Mouse (Mus musculus): ENCODE measurements around the gene Ier2. TPM values are rescaled to one million over a fixed set of nuclear protein-coding genes. Genes with fewer than 3 reads are reported as not detected.
A peak's percentile ranks its signal among the peaks of the same experiment; 100 is the strongest.

Ier2 gene
- polyA plus RNA-seq, 1 experiment from 2014 or later: 16.0 TPM

GRCm38 (mm10) chr8:84654597-84654996, 8.1 kb downstream of the Ier2 start:
- ATAC-seq (ENCODE audit: low FRiP score, low TSS enrichment): no peak
- no peaks in the 10 kb centered on the region for H3K9me3 ChIP-seq (ENCODE audit: control insufficient read depth, low read length)

DNA sequence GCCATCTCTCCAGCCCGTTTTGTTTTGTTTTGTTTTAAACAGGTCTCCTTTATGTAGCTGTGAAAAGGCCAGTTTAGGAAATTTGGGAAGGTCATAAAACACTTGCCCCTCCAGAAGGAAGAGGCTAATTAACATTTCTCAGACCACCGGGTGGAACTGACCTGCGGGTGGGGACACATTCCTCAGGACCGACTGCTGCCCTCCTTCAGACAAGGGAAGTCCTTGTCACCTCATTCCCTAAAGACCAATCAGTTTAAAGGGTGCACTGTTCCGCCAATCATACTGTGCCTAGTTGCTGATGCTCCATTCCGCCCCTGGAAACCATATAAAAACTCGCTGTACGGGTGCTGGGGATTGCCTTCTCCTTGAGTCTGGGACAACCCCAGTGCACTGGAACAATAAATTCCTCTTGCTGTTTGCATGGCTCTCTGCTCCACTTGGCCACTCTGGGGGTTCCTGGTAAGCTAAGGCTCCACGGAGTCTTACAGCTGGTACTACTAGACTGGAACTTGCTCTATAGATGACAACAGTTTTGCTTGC, 9.5 kb downstream of the Ier2 start:
- no peak for ATAC-seq (ENCODE audit: low FRiP score, low TSS enrichment)
- Histone ChIP-seq H3K4me3 (replicated peaks; ENCODE audit: low read depth, low read length) (no peak overlapping the region), H3K9ac (replicated peaks; ENCODE audit: low read length) (no peak overlapping the region), H3K27ac (replicated peaks; ENCODE audit: low read depth, low read length) (no peak overlapping the region), H3K27me3 (ENCODE audit: control insufficient read depth, insufficient read depth, low read length) (no peaks in the 10 kb centered on the region), H3K4me1 (ENCODE audit: control insufficient read depth, insufficient read depth, low read length) (peaks cover 20% of the 10 kb centered on the region), H3K4me2 (ENCODE audit: low read length) (no peak overlapping the region), H3K36me3 (ENCODE audit: control insufficient read depth, insufficient read depth, low read length) (no peaks in the 10 kb centered on the region), H3K9me3 (ENCODE audit: control insufficient read depth, low read length) (no peaks in the 10 kb centered on the region)
- no peak for DNase-seq
- WGBS: 78% methylated on average over 9 of the region's 9 CpGs

More at GRCm38 (mm10) chr8:84654597-84654996, 8.1 kb downstream of the Ier2 start:
- H3K9ac ChIP-seq (replicated peaks; ENCODE audit: low read length): no peak overlapping the region
- no peak overlapping the region for H3K4me2 ChIP-seq (ENCODE audit: low read length)
- WGBS: 34% methylated on average over 4 of the region's 4 CpGs
- H3K36me3 ChIP-seq (ENCODE audit: control insufficient read depth, insufficient read depth, low read length): no peaks in the 10 kb centered on the region
- H3K4me3 ChIP-seq (replicated peaks; ENCODE audit: low read depth, low read length): no peak overlapping the region
- peaks cover 21% of the 10 kb centered on the region for H3K4me1 ChIP-seq (ENCODE audit: control insufficient read depth, insufficient read depth, low read length)
- H3K27me3 ChIP-seq (ENCODE audit: control insufficient read depth, insufficient read depth, low read length): no peaks in the 10 kb centered on the region
- no peak for DNase-seq
- H3K27ac ChIP-seq (replicated peaks; ENCODE audit: low read depth, low read length): peak overlapping the region; percentile 63; the same call in 1 of the 2 replicates

DNA sequence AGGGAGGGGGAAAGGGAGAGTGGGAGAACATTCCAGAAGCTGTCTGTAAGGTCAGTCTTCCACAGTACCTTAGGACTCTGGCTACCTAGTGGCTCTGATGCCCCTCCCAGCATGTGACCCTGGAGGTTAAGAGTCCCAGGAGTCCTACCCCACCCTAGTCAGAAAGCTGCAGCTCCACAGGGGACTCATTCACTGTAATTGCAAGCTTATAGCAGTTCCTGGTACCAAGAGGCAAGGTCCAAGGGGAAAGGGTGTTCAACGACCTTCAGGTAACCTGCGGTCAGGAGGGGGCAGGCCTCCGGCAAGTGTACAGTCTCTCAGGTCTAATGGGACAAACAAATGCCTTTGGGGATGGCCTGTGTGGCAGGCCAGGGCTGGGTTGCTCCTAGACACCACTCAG, 12.4 kb downstream of the Ier2 start:
- H3K27ac ChIP-seq (replicated peaks; ENCODE audit: low read depth, low read length): no peak overlapping the region
- no peak for ATAC-seq (ENCODE audit: low FRiP score, low TSS enrichment)

DNA sequence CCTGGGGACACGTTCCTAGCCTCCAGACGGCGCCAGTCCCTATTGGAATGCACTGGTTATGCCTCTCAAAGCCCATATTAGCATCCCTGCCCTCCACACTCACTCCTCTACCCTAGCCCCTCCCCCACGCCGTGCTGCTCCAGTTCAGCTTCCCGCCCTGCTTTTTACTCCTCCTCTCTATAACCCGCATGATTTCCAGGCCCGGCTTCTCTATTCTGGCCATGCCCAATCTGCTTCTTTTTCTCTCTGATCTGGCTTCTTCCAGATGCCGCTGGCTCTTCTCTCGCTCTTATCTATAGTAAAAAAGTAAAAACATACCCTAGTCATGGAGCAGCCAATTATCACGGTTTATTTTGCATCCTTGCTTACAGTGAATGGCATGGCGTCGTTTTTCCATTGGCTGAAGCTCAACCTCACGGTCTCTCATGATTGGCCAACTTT, 15.2 kb downstream of the Ier2 start:
- H3K27ac ChIP-seq (replicated peaks; ENCODE audit: low read depth, low read length): peak overlapping the region; percentile 55; the same call in 1 of the 2 replicates
- ATAC-seq (ENCODE audit: low FRiP score, low TSS enrichment) (peak; percentile 67; the same call in 1 of the 2 replicates), DNase-seq (peak; percentile 73)
- H3K4me2 ChIP-seq (ENCODE audit: low read length): peak overlapping the region; percentile 53
- H3K4me1 ChIP-seq (ENCODE audit: control insufficient read depth, insufficient read depth, low read length): peaks cover 6% of the 10 kb centered on the region
- no peaks in the 10 kb centered on the region for H3K27me3 ChIP-seq (ENCODE audit: control insufficient read depth, insufficient read depth, low read length)
- no peaks in the 10 kb centered on the region for H3K9me3 ChIP-seq (ENCODE audit: control insufficient read depth, low read length)
- 3% methylated on average over 14 of the region's 14 CpGs for WGBS
- H3K36me3 ChIP-seq (ENCODE audit: control insufficient read depth, insufficient read depth, low read length): no peaks in the 10 kb centered on the region
- H3K4me3 ChIP-seq (replicated peaks; ENCODE audit: low read depth, low read length): peak overlapping the region; percentile 19; the same call in 1 of the 2 replicates
- 0 out of 2 replicates have a peak overlapping the region, but pooled peaks have one; percentile 20 for H3K9ac ChIP-seq (replicated peaks; ENCODE audit: low read length)

More for the DNA sequence above, 12.4 kb downstream of the Ier2 start:
- DNase-seq: no peak
- H3K36me3 ChIP-seq (ENCODE audit: control insufficient read depth, insufficient read depth, low read length): no peaks in the 10 kb centered on the region
- no peaks in the 10 kb centered on the region for H3K27me3 ChIP-seq (ENCODE audit: control insufficient read depth, insufficient read depth, low read length)
- WGBS: 47% methylated on average over 3 of the region's 3 CpGs
- no peaks in the 10 kb centered on the region for H3K9me3 ChIP-seq (ENCODE audit: control insufficient read depth, low read length)
- no peak overlapping the region for H3K9ac ChIP-seq (replicated peaks; ENCODE audit: low read length)
- no peak overlapping the region for H3K4me2 ChIP-seq (ENCODE audit: low read length)
- H3K4me3 ChIP-seq (replicated peaks; ENCODE audit: low read depth, low read length): no peak overlapping the region
- H3K4me1 ChIP-seq (ENCODE audit: control insufficient read depth, insufficient read depth, low read length): peaks cover 10% of the 10 kb centered on the region

DNA sequence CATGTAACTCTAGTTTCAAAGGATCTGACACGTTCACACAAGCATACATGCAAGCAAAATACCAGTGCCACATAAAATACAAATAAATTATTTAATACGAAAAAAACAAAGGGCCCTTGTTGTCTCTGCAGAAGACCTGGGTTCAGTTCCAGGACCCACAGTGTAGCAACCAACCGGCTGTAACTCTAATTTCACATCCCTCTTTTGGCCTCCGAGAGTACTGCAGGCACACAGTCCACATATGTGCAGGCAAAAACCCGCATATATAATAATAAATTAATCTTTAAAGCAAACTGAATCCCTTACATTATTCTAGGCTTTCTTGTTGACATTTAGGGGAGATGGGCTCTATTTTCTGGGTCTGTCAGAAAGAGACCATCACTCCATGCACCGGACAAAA, 15.9 kb downstream of the Ier2 start:
- WGBS: 60% methylated on average over 6 of the region's 6 CpGs
- no peak overlapping the region for H3K9ac ChIP-seq (replicated peaks; ENCODE audit: low read length)
- no peak overlapping the region; the same call in 1 of the 2 replicates for H3K27ac ChIP-seq (replicated peaks; ENCODE audit: low read depth, low read length)
- H3K9me3 ChIP-seq (ENCODE audit: control insufficient read depth, low read length): no peaks in the 10 kb centered on the region
- H3K4me2 ChIP-seq (ENCODE audit: low read length): peak overlapping the region; percentile 53; the same call in 1 of the 2 replicates
- no peaks in the 10 kb centered on the region for H3K27me3 ChIP-seq (ENCODE audit: control insufficient read depth, insufficient read depth, low read length)
- no peak overlapping the region for H3K4me3 ChIP-seq (replicated peaks; ENCODE audit: low read depth, low read length)
- peaks cover 6% of the 10 kb centered on the region for H3K4me1 ChIP-seq (ENCODE audit: control insufficient read depth, insufficient read depth, low read length)
- ATAC-seq (ENCODE audit: low FRiP score, low TSS enrichment) (no peak), DNase-seq (peak; percentile 49)
- no peaks in the 10 kb centered on the region for H3K36me3 ChIP-seq (ENCODE audit: control insufficient read depth, insufficient read depth, low read length)

DNA sequence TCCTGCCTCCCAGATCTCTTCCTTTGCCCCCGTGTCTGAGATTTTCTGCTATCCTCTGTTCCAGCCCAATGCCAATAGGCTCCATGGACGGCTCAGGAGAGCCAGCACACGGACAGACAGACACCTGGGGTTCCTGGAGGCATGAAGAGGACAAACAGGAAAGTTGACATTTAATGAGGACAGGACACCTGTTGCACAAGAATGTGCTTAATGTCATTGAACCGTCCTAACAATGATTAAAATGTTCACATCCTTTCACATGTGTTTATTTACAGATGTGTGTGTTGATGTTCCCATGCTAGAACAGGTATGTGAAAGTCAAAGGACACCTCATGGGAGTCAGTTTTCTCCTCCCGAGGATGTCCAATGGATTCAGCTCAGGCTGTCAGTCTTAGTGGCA, 19.6 kb downstream of the Ier2 start:
- Histone ChIP-seq H3K4me2 (ENCODE audit: low read length) (no peak overlapping the region), H3K9ac (replicated peaks; ENCODE audit: low read length) (no peak overlapping the region), H3K9me3 (ENCODE audit: control insufficient read depth, low read length) (no peaks in the 10 kb centered on the region), H3K27ac (replicated peaks; ENCODE audit: low read depth, low read length) (no peak overlapping the region), H3K27me3 (ENCODE audit: control insufficient read depth, insufficient read depth, low read length) (no peaks in the 10 kb centered on the region), H3K4me1 (ENCODE audit: control insufficient read depth, insufficient read depth, low read length) (peaks cover 13% of the 10 kb centered on the region), H3K4me3 (replicated peaks; ENCODE audit: low read depth, low read length) (no peak overlapping the region), H3K36me3 (ENCODE audit: control insufficient read depth, insufficient read depth, low read length) (no peaks in the 10 kb centered on the region)
- WGBS: 73% methylated on average over 5 of the region's 5 CpGs
- DNase-seq (no peak), ATAC-seq (ENCODE audit: low FRiP score, low TSS enrichment) (no peak)

DNA sequence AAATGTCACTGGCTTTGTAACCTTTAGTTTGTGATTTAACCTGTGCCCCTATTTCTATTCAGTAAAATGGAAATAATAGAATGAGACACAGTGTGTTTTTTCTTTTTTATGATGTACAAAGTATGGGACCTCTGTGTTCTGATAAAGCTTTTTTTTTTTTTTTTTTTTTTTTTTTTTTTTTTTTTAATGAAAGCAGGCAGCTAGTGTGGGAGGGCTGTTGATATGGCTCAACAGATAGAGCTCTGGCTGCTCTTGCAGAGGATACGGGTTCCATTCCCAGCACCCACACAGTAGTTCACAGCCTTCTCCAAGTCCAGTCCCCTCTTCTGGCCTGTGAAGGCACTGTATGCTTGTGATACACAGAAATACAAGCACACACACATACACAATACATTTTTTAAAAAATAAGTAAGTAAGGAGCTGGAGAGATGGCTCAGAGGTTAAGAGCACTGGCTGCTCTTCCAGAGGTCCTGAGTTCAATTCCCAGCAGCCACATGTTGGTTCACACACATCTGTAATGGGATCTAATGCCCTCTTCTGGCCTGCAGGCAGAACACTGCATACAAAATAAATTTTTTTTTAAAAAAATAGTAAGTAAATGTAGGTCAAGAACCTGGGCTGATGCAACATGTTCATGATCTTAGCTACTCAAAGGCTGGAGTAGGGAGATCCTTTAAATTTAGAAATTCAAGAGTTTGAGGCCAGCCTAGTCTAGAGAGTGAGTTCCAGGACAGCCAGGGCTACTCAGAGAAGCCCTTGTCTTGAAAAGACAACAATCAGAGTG, 20.9 kb downstream of the Ier2 start:
- Histone ChIP-seq H3K27ac (replicated peaks; ENCODE audit: low read depth, low read length) (no peak overlapping the region), H3K4me1 (ENCODE audit: control insufficient read depth, insufficient read depth, low read length) (peaks cover 8% of the 10 kb centered on the region), H3K9ac (replicated peaks; ENCODE audit: low read length) (no peak overlapping the region), H3K4me3 (replicated peaks; ENCODE audit: low read depth, low read length) (no peak overlapping the region), H3K36me3 (ENCODE audit: control insufficient read depth, insufficient read depth, low read length) (no peaks in the 10 kb centered on the region; the same call in 1 of the 2 replicates), H3K27me3 (ENCODE audit: control insufficient read depth, insufficient read depth, low read length) (no peaks in the 10 kb centered on the region), H3K9me3 (ENCODE audit: control insufficient read depth, low read length) (no peaks in the 10 kb centered on the region), H3K4me2 (ENCODE audit: low read length) (no peak overlapping the region)
- no peak for DNase-seq
- WGBS: 84% methylated on average over 1 of the region's 1 CpGs
- no peak for ATAC-seq (ENCODE audit: low FRiP score, low TSS enrichment)

DNA sequence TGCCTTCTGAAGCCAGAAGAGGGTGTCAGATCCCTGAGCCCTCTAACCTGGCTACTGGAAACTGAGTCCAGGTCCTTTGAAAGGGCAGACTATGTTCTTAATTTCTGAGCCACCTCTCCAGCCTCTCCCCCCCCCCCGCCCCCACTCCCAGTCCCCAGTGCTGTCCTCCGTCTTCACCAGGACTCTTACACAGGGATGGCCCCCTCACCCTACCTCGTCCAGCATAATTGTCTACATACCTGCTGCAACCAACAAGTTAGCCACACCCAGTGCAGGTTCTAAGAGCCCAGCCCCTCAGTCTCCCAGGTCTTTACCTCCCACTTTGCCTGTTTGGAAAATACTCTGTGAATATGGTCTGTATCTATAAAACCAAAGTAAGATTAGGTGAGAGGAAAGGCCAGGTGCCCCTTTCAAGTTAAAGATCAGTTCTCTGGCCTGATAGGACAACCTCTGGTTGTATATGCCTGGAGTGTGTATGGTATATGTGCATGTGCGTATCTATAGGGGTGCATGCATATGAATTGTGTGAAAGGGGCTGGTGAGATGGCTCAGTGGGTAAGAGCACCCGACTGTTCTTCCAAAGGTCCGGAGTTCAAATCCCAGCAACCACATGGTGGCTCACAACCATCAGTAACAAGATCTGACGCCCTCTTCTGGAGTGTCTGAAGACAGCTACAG, 21.9 kb downstream of the Ier2 start:
- Histone ChIP-seq H3K9me3 (ENCODE audit: control insufficient read depth, low read length) (no peaks in the 10 kb centered on the region), H3K36me3 (ENCODE audit: control insufficient read depth, insufficient read depth, low read length) (peaks cover 5% of the 10 kb centered on the region), H3K4me3 (replicated peaks; ENCODE audit: low read depth, low read length) (no peak overlapping the region), H3K4me2 (ENCODE audit: low read length) (no peak overlapping the region), H3K27ac (replicated peaks; ENCODE audit: low read depth, low read length) (no peak overlapping the region), H3K27me3 (ENCODE audit: control insufficient read depth, insufficient read depth, low read length) (no peaks in the 10 kb centered on the region), H3K9ac (replicated peaks; ENCODE audit: low read length) (no peak overlapping the region), H3K4me1 (ENCODE audit: control insufficient read depth, insufficient read depth, low read length) (peaks cover 10% of the 10 kb centered on the region)
- WGBS: 69% methylated on average over 7 of the region's 7 CpGs
- DNase-seq (no peak), ATAC-seq (ENCODE audit: low FRiP score, low TSS enrichment) (no peak)

Data from midbrain, embryonic 14.5 days (tissue).